Comparison of ENCODE assay signal across 22 mouse cellular contexts in genomic region chr1:52112301-52112700, GRCm38 (mm10). TPM values are rescaled to one million over a fixed set of nuclear protein-coding genes. Genes with fewer than 3 reads are reported as not detected.
DNase-seq lines count a peak whose midpoint lies in the region; ATAC-seq lines count a peak whose summit lies in the region.
"Had no signal": no experiment of that assay in that cellular context is flagged by ENCODE, and none has a peak within 500 bp of the region (broad histone marks: within the 10 kb centered on the region; RNA-seq: fewer than 3 reads in every experiment).

No protein-coding gene starts in this region.

- no peak overlapping the region for H3K4me2 ChIP-seq in kidney, embryonic 16.5 days (replicated peaks; ENCODE audit: low read depth, low read length)
- H3K4me2 ChIP-seq: intestine, embryonic 15.5 days; midbrain, embryonic 15.5 days had no signal

- DNase-seq in cerebellum, adult 11-12 months = peak; percentile 23
- DNase-seq in cerebellum, adult 11 months = no peak
- DNase-seq in kidney, adult 9 months = peak; percentile 19
- peak; percentile 47 for DNase-seq in adrenal gland, postnatal 25 days
- no peak for DNase-seq in testis, postnatal 10 days (ENCODE audit: low spot score)
- no peak for DNase-seq in urinary bladder, adult 2 months (ENCODE audit: low spot score)
- DNase-seq: cerebellum, adult 8-10 months; gastrocnemius, postnatal 36 days; kidney, postnatal 14 days; left cerebral cortex, postnatal 4 days; liver; lung, postnatal 14 days; thymus, postnatal 25 days had no signal

- H3K4me3 ChIP-seq in kidney, embryonic 16.5 days (ENCODE audit: low read length) = no peak overlapping the region
- H3K4me3 ChIP-seq: embryonic facial prominence, embryonic 12.5 days; heart, embryonic 10.5 days; intestine, embryonic 15.5 days; layer of hippocampus, adult 2 months; midbrain, embryonic 15.5 days; neural tube, embryonic 15.5 days had no signal

- 76% methylated on average over 1 of the region's 1 CpGs for WGBS in kidney, embryonic 16.5 days

- ATAC-seq in kidney, embryonic 16.5 days (ENCODE audit: low FRiP score, low TSS enrichment) = no peak
- ATAC-seq: Patski had no signal

- no peaks in the 10 kb centered on the region for H3K27me3 ChIP-seq in kidney, embryonic 16.5 days (ENCODE audit: insufficient read depth, low read length)
- H3K27me3 ChIP-seq: embryonic facial prominence, embryonic 12.5 days; intestine, embryonic 15.5 days; megakaryocyte, embryonic 14.5 days; Patski had no signal

- no peaks in the 10 kb centered on the region for H3K36me3 ChIP-seq in kidney, embryonic 16.5 days (ENCODE audit: insufficient read depth, low read length)
- H3K36me3 ChIP-seq: embryonic facial prominence, embryonic 12.5 days; heart, embryonic 10.5 days; intestine, embryonic 15.5 days; midbrain, embryonic 15.5 days; neural tube, embryonic 15.5 days had no signal

- peaks cover 4% of the 10 kb centered on the region; the same call in 1 of the 2 replicates for H3K4me1 ChIP-seq in kidney, embryonic 16.5 days (ENCODE audit: insufficient read depth, low read length)

- no peak overlapping the region for H3K9ac ChIP-seq in kidney, embryonic 16.5 days (replicated peaks; ENCODE audit: low read length)
- H3K9ac ChIP-seq: embryonic facial prominence, embryonic 12.5 days; intestine, embryonic 15.5 days; midbrain, embryonic 15.5 days; neural tube, embryonic 15.5 days had no signal

- H3K27ac ChIP-seq in kidney, embryonic 16.5 days (ENCODE audit: low read length) = no peak overlapping the region
- H3K27ac ChIP-seq: embryonic facial prominence, embryonic 12.5 days; intestine, embryonic 15.5 days; midbrain, embryonic 15.5 days had no signal

- H3K9me3 ChIP-seq in kidney, embryonic 16.5 days (ENCODE audit: low read length) = no peaks in the 10 kb centered on the region
- H3K9me3 ChIP-seq: embryonic facial prominence, embryonic 12.5 days; heart, embryonic 10.5 days; intestine, embryonic 15.5 days; megakaryocyte, embryonic 14.5 days; midbrain, embryonic 15.5 days; neural tube, embryonic 15.5 days had no signal

RNA-seq across cellular contexts. Expression of gene Stat1, which starts 6.9 kb away (rescaled TPM):
- polyA plus RNA-seq in kidney, embryonic 16.5 days (2015; fragmentation: Nextera tagmentation; extraction: Ambion mirVana) = 18.6 and 21.5 TPM in 2 replicates
- 68.7 and 94.5 TPM in 2 replicates for total RNA-seq in adrenal gland, postnatal 25 days (2021)
- 48.7 and 93.5 TPM in 2 replicates for polyA plus RNA-seq in urinary bladder, adult 2 months (2012; rRNA removed)

Comparison
In these comparisons a context has a peak if more than half of its experiments do, and no peak if none do; other contexts are left out.
1. DNase-seq: peak in cerebellum, adult 11-12 months (single experiment), kidney, adult 9 months (single experiment) and adrenal gland, postnatal 25 days (single experiment); none in cerebellum, adult 11 months (single experiment), testis, postnatal 10 days (single experiment) and urinary bladder, adult 2 months (single experiment).